Mouse (Mus musculus): ENCODE data around the gene Tango6. TPM values are rescaled to one million over a fixed set of nuclear protein-coding genes. Genes with fewer than 3 reads are reported as not detected.

Tango6 gene
- polyA plus RNA-seq, 1 experiment = 5.9 TPM

- peaks cover 6% of the 10 kb centered on the region for H3K4me1 ChIP-seq (ENCODE audit: control insufficient read depth, insufficient read depth, low read length)
- no peak for DNase-seq
- TF ChIP-seq CTCF (IDR thresholded peaks at IDR 0.05; ENCODE audit: insufficient read depth, low read length) = no peak
- TF ChIP-seq POLR2A (IDR thresholded peaks at IDR 0.05; ENCODE audit: borderline replicate concordance, extremely low read depth, low read depth, low read length) = no peak
- WGBS = 49% methylated on average over 3 of the region's 3 CpGs
- no peak overlapping the region for H3K4me3 ChIP-seq (replicated peaks; ENCODE audit: extremely low read depth, low read depth, low read length)
Observed at GRCm38 (mm10) chr8:106644957-106645356, 37.9 kb upstream of the Tango6 start.

GRCm38 (mm10) chr8:106646153-106646552 is 36.7 kb upstream of the Tango6 start:
- 58% methylated on average over 2 of the region's 2 CpGs for WGBS

GRCm38 (mm10) chr8:106646731-106647130 is 36.1 kb upstream of the Tango6 start:
- peak; percentile 53 for DNase-seq
- WGBS = 67% methylated on average over 5 of the region's 5 CpGs
- H3K4me3 ChIP-seq (replicated peaks; ENCODE audit: extremely low read depth, low read depth, low read length) = no peak overlapping the region
- TF ChIP-seq CTCF (IDR thresholded peaks at IDR 0.05; ENCODE audit: insufficient read depth, low read length) = no peak
- TF ChIP-seq POLR2A (IDR thresholded peaks at IDR 0.05; ENCODE audit: borderline replicate concordance, extremely low read depth, low read depth, low read length) = no peak
- H3K4me1 ChIP-seq (ENCODE audit: control insufficient read depth, insufficient read depth, low read length) = peaks cover 4% of the 10 kb centered on the region

More at GRCm38 (mm10) chr8:106646153-106646552, 36.7 kb upstream of the Tango6 start:
- H3K4me3 ChIP-seq (replicated peaks; ENCODE audit: extremely low read depth, low read depth, low read length) = no peak overlapping the region
- no peak for TF ChIP-seq POLR2A (IDR thresholded peaks at IDR 0.05; ENCODE audit: borderline replicate concordance, extremely low read depth, low read depth, low read length)
- no peak for TF ChIP-seq CTCF (IDR thresholded peaks at IDR 0.05; ENCODE audit: insufficient read depth, low read length)
- peaks cover 4% of the 10 kb centered on the region for H3K4me1 ChIP-seq (ENCODE audit: control insufficient read depth, insufficient read depth, low read length)
- no peak for DNase-seq

GRCm38 (mm10) chr8:106647387-106647786 is 35.5 kb upstream of the Tango6 start:
- TF ChIP-seq CTCF (IDR thresholded peaks at IDR 0.05; ENCODE audit: insufficient read depth, low read length) (peak; percentile 69), POLR2A (IDR thresholded peaks at IDR 0.05; ENCODE audit: borderline replicate concordance, extremely low read depth, low read depth, low read length) (no peak)
- DNase-seq = peak; percentile 82
- Histone ChIP-seq H3K4me1 (ENCODE audit: control insufficient read depth, insufficient read depth, low read length) (peaks cover 6% of the 10 kb centered on the region), H3K4me3 (replicated peaks; ENCODE audit: extremely low read depth, low read depth, low read length) (no peak overlapping the region)
- WGBS = 21% methylated on average over 2 of the region's 2 CpGs

DNA sequence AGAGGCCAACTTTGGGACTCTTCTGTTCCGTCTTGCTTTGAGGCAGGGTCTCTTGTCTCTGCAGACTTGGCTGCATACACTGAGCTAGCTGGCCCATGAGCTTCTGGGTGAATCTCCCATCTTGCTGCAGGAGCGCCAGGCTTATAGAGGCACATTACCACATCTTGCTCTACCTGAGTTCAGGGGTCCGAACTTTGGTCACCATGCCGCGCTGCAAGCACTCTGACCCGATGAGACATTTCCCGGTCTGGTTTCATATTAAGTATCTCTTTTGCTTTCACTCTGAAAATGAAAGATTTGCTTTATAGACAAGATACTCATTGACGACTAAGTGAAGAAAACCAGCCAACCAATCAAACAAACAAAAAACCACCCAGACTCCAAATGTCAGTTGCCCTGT is 34.4 kb upstream of the Tango6 start:
- TF ChIP-seq POLR2A (IDR thresholded peaks at IDR 0.05; ENCODE audit: borderline replicate concordance, extremely low read depth, low read depth, low read length) (no peak), CTCF (IDR thresholded peaks at IDR 0.05; ENCODE audit: insufficient read depth, low read length) (no peak)
- Histone ChIP-seq H3K4me3 (replicated peaks; ENCODE audit: extremely low read depth, low read depth, low read length) (no peak overlapping the region), H3K4me1 (ENCODE audit: control insufficient read depth, insufficient read depth, low read length) (peaks cover 6% of the 10 kb centered on the region)
- DNase-seq = no peak
- WGBS = 89% methylated on average over 8 of the region's 8 CpGs

- no peak for DNase-seq
- H3K4me1 ChIP-seq (ENCODE audit: control insufficient read depth, insufficient read depth, low read length) = peaks cover 5% of the 10 kb centered on the region
- WGBS = 33% methylated on average over 3 of the region's 3 CpGs
- no peak for TF ChIP-seq CTCF (IDR thresholded peaks at IDR 0.05; ENCODE audit: insufficient read depth, low read length)
- no peak for TF ChIP-seq POLR2A (IDR thresholded peaks at IDR 0.05; ENCODE audit: borderline replicate concordance, extremely low read depth, low read depth, low read length)
- no peak overlapping the region for H3K4me3 ChIP-seq (replicated peaks; ENCODE audit: extremely low read depth, low read depth, low read length)
Observed at GRCm38 (mm10) chr8:106651994-106652393, 30.9 kb upstream of the Tango6 start.

- Histone ChIP-seq H3K4me1 (ENCODE audit: control insufficient read depth, insufficient read depth, low read length) (0 out of 2 replicates have a peak, but pooled peaks cover 2% of the 10 kb centered on the region), H3K4me3 (replicated peaks; ENCODE audit: extremely low read depth, low read depth, low read length) (no peak overlapping the region)
- TF ChIP-seq CTCF (IDR thresholded peaks at IDR 0.05; ENCODE audit: insufficient read depth, low read length) (no peak), POLR2A (IDR thresholded peaks at IDR 0.05; ENCODE audit: borderline replicate concordance, extremely low read depth, low read depth, low read length) (no peak)
- DNase-seq = no peak
Observed at GRCm38 (mm10) chr8:106656046-106656445, 26.8 kb upstream of the Tango6 start.

- TF ChIP-seq POLR2A (IDR thresholded peaks at IDR 0.05; ENCODE audit: borderline replicate concordance, extremely low read depth, low read depth, low read length) (no peak), CTCF (IDR thresholded peaks at IDR 0.05; ENCODE audit: insufficient read depth, low read length) (no peak)
- DNase-seq = no peak
- 59% methylated on average over 2 of the region's 2 CpGs for WGBS
- Histone ChIP-seq H3K4me3 (replicated peaks; ENCODE audit: extremely low read depth, low read depth, low read length) (no peak overlapping the region), H3K4me1 (ENCODE audit: control insufficient read depth, insufficient read depth, low read length) (no peaks in the 10 kb centered on the region)
Observed at GRCm38 (mm10) chr8:106672786-106673185, 10.1 kb upstream of the Tango6 start.

DNA sequence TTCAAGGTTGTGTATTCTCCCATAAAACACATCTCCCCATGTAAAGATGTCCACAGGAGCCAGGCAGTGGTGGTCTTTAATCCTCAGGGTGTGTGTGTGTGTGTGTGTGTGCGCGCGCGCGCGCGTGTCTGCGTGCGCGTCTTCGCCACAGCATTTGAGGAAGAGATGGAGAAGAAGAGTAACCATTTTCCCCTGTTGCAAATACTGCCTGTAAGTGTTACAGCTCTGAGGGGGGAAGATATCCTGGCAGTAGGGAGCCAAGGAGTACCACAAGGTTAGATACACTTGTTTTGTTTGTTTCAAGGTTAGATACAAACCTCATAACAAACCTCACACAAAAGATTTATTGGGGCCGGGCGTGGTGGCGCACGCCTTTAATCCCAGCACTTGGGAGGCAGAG is 8.6 kb upstream of the Tango6 start:
- Histone ChIP-seq H3K4me1 (ENCODE audit: control insufficient read depth, insufficient read depth, low read length) (no peaks in the 10 kb centered on the region), H3K4me3 (replicated peaks; ENCODE audit: extremely low read depth, low read depth, low read length) (no peak overlapping the region)
- no peak for DNase-seq
- WGBS = 98% methylated on average over 15 of the region's 15 CpGs
- TF ChIP-seq CTCF (IDR thresholded peaks at IDR 0.05; ENCODE audit: insufficient read depth, low read length) = no peak
- no peak for TF ChIP-seq POLR2A (IDR thresholded peaks at IDR 0.05; ENCODE audit: borderline replicate concordance, extremely low read depth, low read depth, low read length)

DNA sequence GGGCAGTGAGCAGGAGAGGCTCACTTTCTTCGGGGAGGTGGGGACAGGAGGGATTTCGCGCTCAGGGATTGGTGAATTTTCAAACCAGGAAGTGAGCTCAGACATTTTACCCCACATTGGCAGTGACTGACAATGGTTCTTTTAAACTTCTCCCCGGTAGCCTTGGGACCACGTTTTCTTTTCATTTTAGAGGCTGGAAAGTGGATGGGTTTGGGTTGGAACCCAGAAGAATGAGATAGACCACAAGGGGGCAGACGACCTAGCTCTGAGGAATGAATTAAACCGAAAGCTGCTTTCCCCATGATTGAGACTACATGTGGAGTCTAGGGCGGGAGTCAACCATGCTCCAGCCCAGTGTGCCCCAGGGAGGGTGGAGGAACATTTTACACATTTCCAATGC is 8.0 kb upstream of the Tango6 start:
- Histone ChIP-seq H3K4me3 (replicated peaks; ENCODE audit: extremely low read depth, low read depth, low read length) (no peak overlapping the region), H3K4me1 (ENCODE audit: control insufficient read depth, insufficient read depth, low read length) (no peaks in the 10 kb centered on the region)
- TF ChIP-seq CTCF (IDR thresholded peaks at IDR 0.05; ENCODE audit: insufficient read depth, low read length) (no peak), POLR2A (IDR thresholded peaks at IDR 0.05; ENCODE audit: borderline replicate concordance, extremely low read depth, low read depth, low read length) (no peak)
- 68% methylated on average over 8 of the region's 8 CpGs for WGBS
- no peak for DNase-seq

Measured in lung, adult 2 months (tissue).